In genomic region chr2:168046467-168046866, GRCm38 (mm10) we compare ENCODE assay signal across 9 mouse cellular contexts. TPM values are rescaled to one million over a fixed set of nuclear protein-coding genes. Genes with fewer than 3 reads are reported as not detected.
A peak's percentile ranks its signal among the peaks of the same experiment; 100 is the strongest.
DNase-seq lines count a peak whose midpoint lies in the region; ATAC-seq and TF ChIP-seq lines count a peak whose summit lies in the region.
"Had no signal": no experiment of that assay in that cellular context is flagged by ENCODE, and none has a peak within 500 bp of the region (broad histone marks: within the 10 kb centered on the region; RNA-seq: fewer than 3 reads in every experiment).

No protein-coding gene starts in this region.

- WGBS in forebrain, postnatal 0 days = 78% methylated on average over 4 of the region's 4 CpGs
- 77% methylated on average over 4 of the region's 4 CpGs for WGBS in forebrain, embryonic 15.5 days
- 78% methylated on average over 4 of the region's 4 CpGs for WGBS in limb, embryonic 11.5 days
- 74% methylated on average over 4 of the region's 4 CpGs for WGBS in limb, embryonic 10.5 days
- 74% methylated on average over 4 of the region's 4 CpGs for WGBS in limb, embryonic 13.5 days
- 75% methylated on average over 4 of the region's 4 CpGs for WGBS in forebrain, embryonic 14.5 days

- H3K4me1 ChIP-seq in forebrain, postnatal 0 days (ENCODE audit: insufficient read depth) = peaks cover 6% of the 10 kb centered on the region; the same call in 1 of the 2 replicates
- H3K4me1 ChIP-seq in forebrain, embryonic 15.5 days = peaks cover 12% of the 10 kb centered on the region
- H3K4me1 ChIP-seq in limb, embryonic 11.5 days (ENCODE audit: control insufficient read depth, insufficient read depth, low read length) = peaks cover 18% of the 10 kb centered on the region
- peaks cover 39% of the 10 kb centered on the region for H3K4me1 ChIP-seq in limb, embryonic 10.5 days
- H3K4me1 ChIP-seq in ES-E14 (ENCODE audit: control insufficient read depth in 2 of 2, insufficient read depth in 2 of 2, low read length in 2 of 2, poor library complexity in 1 of 2) = peaks cover 0 to 14% of the 10 kb centered on the region in 2 experiments; a peak in 1 of 4 replicates
- H3K4me1 ChIP-seq in limb, embryonic 13.5 days = peaks cover 46% of the 10 kb centered on the region
- peaks cover 13% of the 10 kb centered on the region; the same call in 1 of the 2 replicates for H3K4me1 ChIP-seq in forebrain, embryonic 14.5 days (ENCODE audit: control insufficient read depth, insufficient read depth, low read length)

- no peak overlapping the region for H3K27ac ChIP-seq in forebrain, postnatal 0 days (ENCODE audit: low read depth, low read length)
- H3K27ac ChIP-seq in forebrain, embryonic 15.5 days (replicated peaks) = no peak overlapping the region
- H3K27ac ChIP-seq in limb, embryonic 11.5 days (replicated peaks; ENCODE audit: low read depth, low read length) = no peak overlapping the region
- H3K27ac ChIP-seq in limb, embryonic 10.5 days = no peak overlapping the region
- no peak overlapping the region for H3K27ac ChIP-seq in ES-E14 (ENCODE audit: insufficient read depth, low read depth, low read length, poor library complexity, severe bottlenecking)
- peak overlapping the region; percentile 89 for H3K27ac ChIP-seq in limb, embryonic 13.5 days
- no peak overlapping the region; the same call in 1 of the 2 replicates for H3K27ac ChIP-seq in forebrain, embryonic 14.5 days (ENCODE audit: low read depth, low read length)

- in situ Hi-C loops in ES-E14 (cut with MboI; ENCODE audit: low sequenced_read_pairs in 2 of 2, unreplicated experiment in 2 of 2) = no loop called here

- no peak for DNase-seq in forebrain, postnatal 0 days
- DNase-seq in limb, embryonic 11.5 days (ENCODE audit: low spot score) = peak; percentile 46
- DNase-seq in limb, embryonic 10.5 days (ENCODE audit: low spot score) = no peak
- DNase-seq in ES-E14 (ENCODE audit: low read depth, low spot score) = peak; percentile 62
- DNase-seq in left cerebral cortex, adult 11 months (ENCODE audit: low spot score) = no peak
- no peak for DNase-seq in forebrain, embryonic 14.5 days (ENCODE audit: low spot score)

- no peak overlapping the region for H3K4me2 ChIP-seq in forebrain, postnatal 0 days (ENCODE audit: low read depth)
- no peak overlapping the region for H3K4me2 ChIP-seq in forebrain, embryonic 15.5 days (replicated peaks)
- H3K4me2 ChIP-seq in limb, embryonic 11.5 days (ENCODE audit: low read depth, severe bottlenecking) = no peak overlapping the region
- H3K4me2 ChIP-seq in limb, embryonic 13.5 days (replicated peaks) = peak overlapping the region; percentile 38; the same call in 1 of the 2 replicates
- H3K4me2 ChIP-seq in forebrain, embryonic 14.5 days (ENCODE audit: low read length) = no peak overlapping the region

- peak; percentile 25; the same call in 1 of the 2 replicates for TF ChIP-seq CTCF in forebrain, postnatal 0 days (IDR thresholded peaks at IDR 0.05; ENCODE audit: low read depth)

- H3K27me3 ChIP-seq in forebrain, postnatal 0 days (ENCODE audit: insufficient read depth, low read length) = peaks cover 26% of the 10 kb centered on the region
- H3K27me3 ChIP-seq in forebrain, embryonic 15.5 days = peaks cover 23% of the 10 kb centered on the region
- H3K27me3 ChIP-seq in limb, embryonic 11.5 days (ENCODE audit: control insufficient read depth, insufficient read depth, low read length) = peaks cover 18% of the 10 kb centered on the region
- H3K27me3 ChIP-seq in limb, embryonic 10.5 days (ENCODE audit: low read depth, poor library complexity, severe bottlenecking) = peaks cover 43% of the 10 kb centered on the region
- H3K27me3 ChIP-seq in limb, embryonic 13.5 days = peaks cover 29% of the 10 kb centered on the region
- peaks cover 26% of the 10 kb centered on the region for H3K27me3 ChIP-seq in forebrain, embryonic 14.5 days (replicated peaks; ENCODE audit: control insufficient read depth, insufficient read depth, low read length)

- H3K36me3 ChIP-seq in forebrain, postnatal 0 days (ENCODE audit: insufficient read depth) = no peaks in the 10 kb centered on the region
- no peaks in the 10 kb centered on the region for H3K36me3 ChIP-seq in forebrain, embryonic 15.5 days
- H3K36me3 ChIP-seq in limb, embryonic 11.5 days (ENCODE audit: control insufficient read depth, insufficient read depth, low read length) = no peaks in the 10 kb centered on the region; the same call in 1 of the 2 replicates
- no peaks in the 10 kb centered on the region for H3K36me3 ChIP-seq in limb, embryonic 10.5 days
- H3K36me3 ChIP-seq in ES-E14 (ENCODE audit: control insufficient read depth, insufficient read depth, low read length, poor library complexity, severe bottlenecking) = no peaks in the 10 kb centered on the region
- H3K36me3 ChIP-seq in limb, embryonic 13.5 days = no peaks in the 10 kb centered on the region
- no peaks in the 10 kb centered on the region for H3K36me3 ChIP-seq in forebrain, embryonic 14.5 days (ENCODE audit: control insufficient read depth, insufficient read depth, low read length)

- ATAC-seq in forebrain, postnatal 0 days = no peak
- ATAC-seq in forebrain, embryonic 15.5 days (replicated peaks) = no peak
- ATAC-seq in limb, embryonic 11.5 days (ENCODE audit: insufficient number of reproducible peaks, low FRiP score, low TSS enrichment, low read depth) = no peak
- no peak for ATAC-seq in limb, embryonic 13.5 days (ENCODE audit: low FRiP score, low read depth)
- no peak for ATAC-seq in forebrain, embryonic 14.5 days

- H3K9me3 ChIP-seq in forebrain, postnatal 0 days (ENCODE audit: low read length) = no peaks in the 10 kb centered on the region
- H3K9me3 ChIP-seq in forebrain, embryonic 15.5 days = no peaks in the 10 kb centered on the region
- H3K9me3 ChIP-seq in limb, embryonic 11.5 days (ENCODE audit: control insufficient read depth, low read length) = no peaks in the 10 kb centered on the region
- no peaks in the 10 kb centered on the region for H3K9me3 ChIP-seq in limb, embryonic 10.5 days (replicated peaks)
- H3K9me3 ChIP-seq in ES-E14 (ENCODE audit: control insufficient read depth, insufficient read depth, low read depth, low read length) = no peaks in the 10 kb centered on the region
- no peaks in the 10 kb centered on the region for H3K9me3 ChIP-seq in limb, embryonic 13.5 days
- H3K9me3 ChIP-seq in forebrain, embryonic 14.5 days (replicated peaks; ENCODE audit: control insufficient read depth, low read length) = no peaks in the 10 kb centered on the region

- no peak overlapping the region for H3K9ac ChIP-seq in forebrain, postnatal 0 days
- no peak overlapping the region for H3K9ac ChIP-seq in forebrain, embryonic 15.5 days (replicated peaks)
- no peak overlapping the region for H3K9ac ChIP-seq in limb, embryonic 11.5 days (ENCODE audit: low read length)
- no peak overlapping the region for H3K9ac ChIP-seq in ES-E14 (ENCODE audit: insufficient read depth, low read depth, low read length, poor library complexity, severe bottlenecking)
- no peak overlapping the region for H3K9ac ChIP-seq in limb, embryonic 13.5 days
- H3K9ac ChIP-seq in forebrain, embryonic 14.5 days (ENCODE audit: low read length) = no peak overlapping the region

- no peak overlapping the region for H3K4me3 ChIP-seq in forebrain, postnatal 0 days (ENCODE audit: low read depth, low read length)
- no peak overlapping the region for H3K4me3 ChIP-seq in forebrain, embryonic 15.5 days
- no peak overlapping the region for H3K4me3 ChIP-seq in limb, embryonic 11.5 days (ENCODE audit: low read depth, low read length)
- H3K4me3 ChIP-seq in limb, embryonic 10.5 days = no peak overlapping the region
- H3K4me3 ChIP-seq in ES-E14 (ENCODE audit: insufficient read depth in 1 of 2, low read depth in 1 of 2, low read length in 2 of 2, poor library complexity in 1 of 2, severe bottlenecking in 1 of 2) = no peak overlapping the region
- no peak overlapping the region for H3K4me3 ChIP-seq in limb, embryonic 13.5 days
- no peak overlapping the region for H3K4me3 ChIP-seq in forebrain, embryonic 14.5 days (ENCODE audit: low read depth, low read length)

TF ChIP-seq in ES-E14, 5 proteins besides CTCF, POLR2A, EP300 and RAD21:
- no peak for TF ChIP-seq ZC3H11A (IDR thresholded peaks at IDR 0.05; ENCODE audit: borderline replicate concordance, low read depth, low read length)
- no peak for TF ChIP-seq HCFC1 (IDR thresholded peaks at IDR 0.05; ENCODE audit: borderline replicate concordance, insufficient read depth, low read length)
- no peak for TF ChIP-seq MAFK (IDR thresholded peaks at IDR 0.05; ENCODE audit: insufficient read depth, low read depth, low read length)
- no peak for TF ChIP-seq CHD2 (IDR thresholded peaks at IDR 0.05; ENCODE audit: low read depth, low read length)

RNA-seq across cellular contexts. Expression of gene Pard6b, which starts 34.3 kb away (rescaled TPM):
- 4.2 and 5.3 TPM in 2 replicates for total RNA-seq in forebrain, postnatal 0 days (2014; rRNA removed)
- 2.8 and 4.1 TPM in 2 replicates for polyA plus RNA-seq in forebrain, postnatal 0 days (2015; fragmentation: Nextera tagmentation; extraction: Ambion mirVana)
- 6.9 and 7.4 TPM in 2 replicates for polyA plus RNA-seq in forebrain, embryonic 15.5 days (2015; fragmentation: Nextera tagmentation; extraction: Ambion mirVana)
- polyA plus RNA-seq in limb, embryonic 11.5 days (2014; fragmentation: Nextera tagmentation; extraction: Ambion mirVana) = 5.0 and 5.7 TPM in 2 replicates
- 4.5 and 6.0 TPM in 2 replicates for polyA plus RNA-seq in limb, embryonic 10.5 days (2016; fragmentation: Nextera tagmentation; extraction: Ambion mirVana)
- 11.6 and 15.3 TPM in 2 replicates for total RNA-seq in ES-E14 (2012; rRNA removed)
- 2.7 and 3.7 TPM in 2 replicates for polyA plus RNA-seq in limb, embryonic 13.5 days (2015; fragmentation: Nextera tagmentation; extraction: Ambion mirVana)
- polyA plus RNA-seq in forebrain, embryonic 14.5 days (2014; fragmentation: Nextera tagmentation; extraction: Ambion mirVana) = 5.0 and 5.6 TPM in 2 replicates

RNA-seq across cellular contexts. Expression of gene Ripor3, which starts 36.0 kb away (rescaled TPM):
- 0.29 and 0.69 TPM in 2 replicates for total RNA-seq in forebrain, postnatal 0 days (2014; rRNA removed)
- 0.19 and 0.39 TPM in 2 replicates for polyA plus RNA-seq in forebrain, postnatal 0 days (2015; fragmentation: Nextera tagmentation; extraction: Ambion mirVana)
- polyA plus RNA-seq in forebrain, embryonic 15.5 days (2015; fragmentation: Nextera tagmentation; extraction: Ambion mirVana) = 0.13 and 0.28 TPM in 2 replicates
- 0.54 and 0.55 TPM in 2 replicates for polyA plus RNA-seq in limb, embryonic 11.5 days (2014; fragmentation: Nextera tagmentation; extraction: Ambion mirVana)
- 0.44 and 0.49 TPM in 2 replicates for polyA plus RNA-seq in limb, embryonic 10.5 days (2016; fragmentation: Nextera tagmentation; extraction: Ambion mirVana)
- 0.32 and 0.98 TPM in 2 replicates for total RNA-seq in ES-E14 (2012; rRNA removed)
- 2.6 and 2.8 TPM in 2 replicates for polyA plus RNA-seq in limb, embryonic 13.5 days (2015; fragmentation: Nextera tagmentation; extraction: Ambion mirVana)
- 0.22 and 0.42 TPM in 2 replicates for polyA plus RNA-seq in forebrain, embryonic 14.5 days (2014; fragmentation: Nextera tagmentation; extraction: Ambion mirVana)
- total RNA-seq: hematopoietic stem cell, adult 5-6 weeks had no signal

Comparison
In these comparisons a context has a peak if more than half of its experiments do, and no peak if none do; other contexts are left out.
1. DNase-seq: peak in limb, embryonic 11.5 days (single experiment) and ES-E14 (single experiment); none in forebrain, postnatal 0 days (single experiment), limb, embryonic 10.5 days (single experiment), left cerebral cortex, adult 11 months (single experiment) and forebrain, embryonic 14.5 days (single experiment).